Mouse (Mus musculus) heart, embryonic 13.5 days (tissue): ENCODE measurements around the gene Rnf39. TPM values are rescaled to one million over a fixed set of nuclear protein-coding genes. Genes with fewer than 3 reads are reported as not detected.

Source experiments
- ATAC-seq: fragments of 200-750 bp; cut with Nextera tagmentation; 2 replicates; pipeline ENCODE4 v1.8.0; 2017; ENCODE audit warnings: moderate TSS enrichment; ENCODE audit not compliant: insufficient number of reproducible peaks, low FRiP score, low TSS enrichment; ENCODE audit errors: extremely low read depth
- H3K27ac ChIP-seq: fragments of 300-500 bp; sonication (generic); replicated peaks from 2 replicates; pipeline ENCODE4 v1.5.1; 2015; ENCODE audit warnings: moderate library complexity, mild to moderate bottlenecking, inconsistent platforms
- H3K27me3 ChIP-seq: fragments of 300-500 bp; sonication (generic); replicated peaks from 2 replicates; pipeline ENCODE4 v1.6.1; 2015; ENCODE audit warnings: mild to moderate bottlenecking, inconsistent platforms
- H3K36me3 ChIP-seq: fragments of 300-500 bp; sonication (generic); 2 replicates; pipeline ENCODE4 v1.6.1; 2015; ENCODE audit warnings: mild to moderate bottlenecking, inconsistent platforms
- H3K4me1 ChIP-seq: fragments of 300-500 bp; sonication (generic); 2 replicates; pipeline ENCODE4 v1.6.1; 2015; ENCODE audit warnings: inconsistent platforms
- H3K4me2 ChIP-seq: fragments of 300-500 bp; sonication (generic); 2 replicates; pipeline ENCODE4 v1.6.1; 2015; ENCODE audit warnings: inconsistent platforms, mild to moderate bottlenecking, moderate library complexity
- H3K4me3 ChIP-seq: fragments of 300-500 bp; sonication (generic); 2 replicates; pipeline ENCODE4 v1.5.1; 2015; ENCODE audit warnings: moderate library complexity, mild to moderate bottlenecking, inconsistent platforms
- H3K9ac ChIP-seq: fragments of 300-500 bp; sonication (generic); 2 replicates; pipeline ENCODE4 v1.6.1; 2015; ENCODE audit warnings: inconsistent platforms, mild to moderate bottlenecking, moderate library complexity
- H3K9me3 ChIP-seq: fragments of 300-500 bp; sonication (generic); 2 replicates; pipeline ENCODE4 v1.6.1; 2016; ENCODE audit warnings: inconsistent platforms
- WGBS: fragments of 180-500 bp; shearing (Covaris S2); methylation state at CpG from one replicate; pipeline ENCODE4 v1.1.7; 2015; ENCODE audit warnings: mixed read lengths; 5-methylcytosine and 5-hydroxymethylcytosine counted together
- polyA plus RNA-seq: library from polyadenylated mRNA; unstranded; fragments of >200 nt; fragmentation: Nextera tagmentation; extraction: Ambion mirVana; gene quantifications from 2 replicates; pipeline ENCODE4 v1.2.1, GENCODE M21; 2015

Rnf39 gene
- polyA plus RNA-seq, 1 experiment from 2014 or later, result 0.28 TPM

GRCm38 (mm10) chr17:36942391-36942790, 327 bp upstream of the Rnf39 start:
- no peak overlapping the region for H3K27ac ChIP-seq
- WGBS, result 48% methylated on average over 10 of the region's 10 CpGs
- H3K4me1 ChIP-seq, result peaks cover 15% of the 10 kb centered on the region
- H3K4me3 ChIP-seq, result peak overlapping the region; percentile 52
- H3K4me2 ChIP-seq, result peak overlapping the region; percentile 69
- peaks cover 92% of the 10 kb centered on the region for H3K27me3 ChIP-seq
- no peaks in the 10 kb centered on the region for H3K9me3 ChIP-seq
- H3K9ac ChIP-seq, result no peak overlapping the region
- H3K36me3 ChIP-seq, result no peaks in the 10 kb centered on the region
- no peak for ATAC-seq

DNA sequence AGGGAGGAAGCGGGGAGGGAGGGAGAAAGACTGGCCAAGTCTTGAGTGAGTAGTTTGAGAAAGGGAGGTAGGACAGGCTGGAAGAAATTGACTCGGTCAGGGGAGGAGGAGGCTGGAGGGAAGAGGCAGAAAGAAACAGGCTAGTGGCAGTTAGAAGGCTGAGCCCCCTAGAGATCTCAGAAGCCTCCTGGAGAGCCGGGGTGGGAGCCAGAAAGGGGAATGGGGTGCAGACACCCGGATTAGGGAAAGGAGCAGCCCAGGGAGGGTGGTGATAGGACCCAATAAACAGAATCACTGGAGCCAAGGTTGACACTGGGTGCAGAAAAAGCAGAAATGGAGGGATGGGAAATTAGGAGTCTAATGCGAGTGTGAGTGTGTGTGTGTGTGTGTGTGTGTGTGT, 973 bp downstream of the Rnf39 start:
- H3K36me3 ChIP-seq, result peaks cover 5% of the 10 kb centered on the region
- no peak overlapping the region; the same call in 1 of the 2 replicates for H3K4me3 ChIP-seq
- peaks cover 88% of the 10 kb centered on the region for H3K27me3 ChIP-seq
- peak overlapping the region; percentile 69; the same call in 1 of the 2 replicates for H3K4me2 ChIP-seq
- WGBS, result 13% methylated on average over 5 of the region's 5 CpGs
- no peak for ATAC-seq
- no peak overlapping the region for H3K27ac ChIP-seq
- no peaks in the 10 kb centered on the region for H3K9me3 ChIP-seq
- no peak overlapping the region for H3K9ac ChIP-seq
- H3K4me1 ChIP-seq, result peaks cover 20% of the 10 kb centered on the region

DNA sequence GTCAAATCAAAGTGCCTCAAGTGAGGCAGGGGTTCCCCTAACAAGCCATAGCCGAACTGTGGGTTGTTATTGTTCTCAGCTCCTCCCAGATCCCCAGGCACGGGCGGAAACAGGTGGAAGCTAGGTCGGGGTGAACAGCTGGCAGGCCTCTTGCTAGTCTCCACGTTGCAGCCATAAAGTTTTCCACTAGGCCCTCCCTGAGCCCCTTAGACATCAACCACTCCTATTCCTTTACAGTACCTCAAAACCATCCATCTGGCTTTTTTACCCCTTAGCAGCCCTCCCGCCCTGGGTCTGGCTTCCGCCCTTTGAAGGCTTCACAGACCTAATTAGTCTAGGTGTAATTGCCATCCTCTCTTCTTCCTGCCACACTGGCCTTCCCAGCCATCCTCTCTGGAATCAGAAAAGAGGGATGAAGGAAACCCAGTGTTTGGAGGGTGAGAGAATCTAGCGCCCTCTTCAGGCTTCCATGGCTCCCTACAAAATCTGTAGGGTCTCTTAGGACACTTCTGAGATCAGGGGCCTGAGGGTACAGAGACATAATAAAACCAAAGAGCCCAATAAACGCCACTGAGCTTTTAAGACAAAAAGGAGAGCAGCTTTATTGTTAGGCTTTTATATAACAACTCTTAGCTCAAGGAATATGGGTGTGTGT, 1.5 kb downstream of the Rnf39 start:
- Histone ChIP-seq H3K4me1 (peaks cover 20% of the 10 kb centered on the region), H3K36me3 (peaks cover 11% of the 10 kb centered on the region), H3K9ac (no peak overlapping the region), H3K27ac (no peak overlapping the region), H3K4me2 (no peak overlapping the region), H3K4me3 (no peak overlapping the region), H3K9me3 (no peaks in the 10 kb centered on the region), H3K27me3 (peaks cover 83% of the 10 kb centered on the region)
- whole genome bisulfite sequencing, result 26% methylated on average over 9 of the region's 9 CpGs
- ATAC-seq, result no peak

DNA sequence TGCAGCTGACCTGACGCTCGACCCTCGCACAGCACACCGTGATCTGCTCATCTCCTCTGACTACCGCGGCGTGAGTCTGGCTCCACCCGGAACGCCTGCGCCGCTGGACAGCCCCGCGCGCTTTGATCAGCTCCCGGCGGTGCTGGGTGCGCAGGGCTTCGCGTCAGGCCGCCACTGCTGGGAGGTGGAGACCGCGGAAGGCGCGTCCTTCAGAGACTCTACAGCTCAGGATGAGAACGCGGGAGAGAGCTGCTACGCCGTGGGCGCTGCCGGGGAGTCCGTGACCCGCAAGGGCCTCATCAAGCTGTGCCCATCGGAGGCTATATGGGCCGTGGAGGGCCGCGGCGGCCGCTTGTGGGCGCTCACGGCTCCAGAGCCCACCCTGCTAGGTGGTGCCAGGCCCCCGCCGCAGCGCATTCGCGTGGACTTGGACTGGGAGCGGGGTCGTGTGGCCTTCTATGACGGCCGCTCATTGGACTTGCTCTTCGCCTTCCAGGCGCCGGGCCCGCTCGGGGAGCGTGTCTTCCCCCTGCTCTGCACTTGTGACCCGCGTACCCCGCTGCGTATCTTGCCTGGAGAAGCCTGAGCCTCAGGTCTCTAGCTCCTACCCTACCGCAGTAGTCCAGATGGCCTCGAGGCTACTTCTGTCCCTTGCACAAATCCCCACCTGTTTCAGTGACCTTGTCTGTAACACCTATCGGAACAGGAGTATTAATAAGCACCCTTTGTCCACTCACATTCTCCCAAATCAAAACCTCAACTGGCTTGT, 4.5 kb downstream of the Rnf39 start:
- Histone ChIP-seq H3K27me3 (peaks cover 56% of the 10 kb centered on the region), H3K36me3 (peaks cover 18% of the 10 kb centered on the region), H3K4me3 (peak overlapping the region; percentile 65), H3K9me3 (no peaks in the 10 kb centered on the region), H3K9ac (peak overlapping the region; percentile 82), H3K27ac (no peak overlapping the region), H3K4me1 (peaks cover 33% of the 10 kb centered on the region), H3K4me2 (peak overlapping the region; percentile 99)
- WGBS, result 2% methylated on average over 62 of the region's 62 CpGs
- ATAC-seq, result no peak

DNA sequence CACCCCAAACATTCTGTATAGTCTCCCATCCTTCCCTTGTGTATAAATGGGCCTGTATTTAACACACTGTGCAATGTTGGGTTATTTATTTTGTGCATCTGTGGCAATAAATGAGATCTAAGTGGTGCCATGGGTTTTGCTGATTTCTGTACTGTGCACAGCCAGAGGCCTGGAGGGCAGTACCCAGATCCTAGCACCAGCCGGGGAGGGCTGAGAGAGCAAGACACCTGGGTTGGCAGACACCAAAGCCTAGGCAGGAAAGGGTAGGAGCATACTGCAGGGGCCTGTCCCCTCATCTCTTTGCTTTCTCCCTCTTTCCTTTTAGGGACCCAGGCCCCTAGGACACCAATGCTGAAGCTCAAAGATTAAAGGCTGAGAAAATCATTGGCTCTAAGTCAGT, 5.6 kb downstream of the Rnf39 start:
- Histone ChIP-seq H3K9ac (no peak overlapping the region), H3K27me3 (peaks cover 46% of the 10 kb centered on the region), H3K36me3 (peaks cover 18% of the 10 kb centered on the region), H3K4me3 (no peak overlapping the region), H3K27ac (no peak overlapping the region), H3K4me1 (peaks cover 23% of the 10 kb centered on the region), H3K4me2 (no peak overlapping the region), H3K9me3 (no peaks in the 10 kb centered on the region)
- 84% methylated on average over 1 of the region's 1 CpGs for WGBS
- no peak for ATAC-seq

GRCm38 (mm10) chr17:36949265-36949664, 6.5 kb downstream of the Rnf39 start:
- Histone ChIP-seq H3K4me3 (no peak overlapping the region), H3K36me3 (peaks cover 27% of the 10 kb centered on the region), H3K4me1 (peaks cover 21% of the 10 kb centered on the region), H3K9ac (no peak overlapping the region), H3K4me2 (no peak overlapping the region), H3K27me3 (peaks cover 36% of the 10 kb centered on the region), H3K27ac (no peak overlapping the region), H3K9me3 (no peaks in the 10 kb centered on the region)
- WGBS, result 90% methylated on average over 8 of the region's 8 CpGs
- no peak for ATAC-seq

- peak; percentile 95 for ATAC-seq
Observed at GRCm38 (mm10) chr17:36950981-36951947, 8.5 kb downstream of the Rnf39 start, which contains the start of gene Ppp1r11. Gene Ppp1r11 (minus strand): TSS chr17:36951741.

DNA sequence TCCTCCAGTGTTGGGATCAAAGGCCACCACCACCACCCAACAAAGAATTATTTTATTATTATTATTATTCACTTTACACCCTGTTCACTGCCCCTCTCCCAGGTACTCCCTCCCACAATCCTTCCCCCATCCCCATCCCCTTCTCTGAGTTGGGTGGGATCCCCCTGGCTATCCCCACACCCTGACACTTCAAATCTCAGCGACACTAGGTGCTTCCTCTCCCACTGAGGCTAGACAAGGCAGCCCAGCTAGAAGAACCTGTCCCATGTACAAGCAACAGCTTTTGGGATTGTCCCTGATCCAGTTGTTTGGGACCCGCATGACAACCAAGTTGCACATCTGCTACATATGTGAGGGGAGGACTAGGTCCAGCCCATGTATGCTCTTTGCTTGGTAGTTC, 9.9 kb downstream of the Rnf39 start:
- Histone ChIP-seq H3K27me3 (peaks cover 5% of the 10 kb centered on the region; the same call in 1 of the 2 replicates), H3K36me3 (peaks cover 50% of the 10 kb centered on the region), H3K4me2 (no peak overlapping the region), H3K27ac (no peak overlapping the region), H3K9me3 (no peaks in the 10 kb centered on the region), H3K9ac (no peak overlapping the region), H3K4me1 (peaks cover 21% of the 10 kb centered on the region), H3K4me3 (no peak overlapping the region)
- WGBS, result 89% methylated on average over 2 of the region's 2 CpGs
- ATAC-seq, result no peak

More at GRCm38 (mm10) chr17:36950981-36951947, 8.5 kb downstream of the Rnf39 start, which contains the start of gene Ppp1r11:
- Histone ChIP-seq H3K4me3 (peak within 1 kb of the TSS; percentile 85), H3K9me3 (no peaks in the 10 kb centered on the region), H3K9ac (peak within 1 kb of the TSS; percentile 92), H3K27me3 (peaks cover 16% of the 10 kb centered on the region), H3K4me2 (peak within 1 kb of the TSS; percentile 86), H3K4me1 (peaks cover 21% of the 10 kb centered on the region), H3K36me3 (peaks cover 42% of the 10 kb centered on the region), H3K27ac (peak within 1 kb of the TSS; percentile 76)
- 2% methylated on average over 36 of the region's 36 CpGs for WGBS

- peaks cover 50% of the 10 kb centered on the region for H3K36me3 ChIP-seq
- H3K27ac ChIP-seq, result no peak overlapping the region
- no peak overlapping the region for H3K9ac ChIP-seq
- no peak overlapping the region for H3K4me2 ChIP-seq
- H3K4me3 ChIP-seq, result no peak overlapping the region
- H3K4me1 ChIP-seq, result peaks cover 20% of the 10 kb centered on the region
- no peaks in the 10 kb centered on the region for H3K9me3 ChIP-seq
- WGBS, result 83% methylated on average over 1 of the region's 1 CpGs
- ATAC-seq, result no peak
- peaks cover 4% of the 10 kb centered on the region; the same call in 1 of the 2 replicates for H3K27me3 ChIP-seq
Observed at GRCm38 (mm10) chr17:36953062-36953461, 10.3 kb downstream of the Rnf39 start.

- Histone ChIP-seq H3K36me3 (peaks cover 33% of the 10 kb centered on the region), H3K4me2 (peak within 1 kb of the TSS; percentile 90), H3K27ac (peak within 1 kb of the TSS; percentile 86), H3K9ac (peak within 1 kb of the TSS; percentile 89), H3K9me3 (no peaks in the 10 kb centered on the region), H3K27me3 (no peaks in the 10 kb centered on the region), H3K4me3 (peak within 1 kb of the TSS; percentile 82), H3K4me1 (peaks cover 17% of the 10 kb centered on the region)
- WGBS, result under 1% methylated on average over 46 of the region's 46 CpGs
- peak; percentile 87 for ATAC-seq
Observed at GRCm38 (mm10) chr17:36957999-36958743, 15.5 kb downstream of the Rnf39 start, which contains the start of the genes Znrd1 and Znrd1as. Gene Znrd1 (minus strand): TSS chr17:36958559. Gene Znrd1as (plus strand): TSS chr17:36958592.
